Mouse (Mus musculus): ENCODE measurements around the gene Ppfibp2. TPM values are rescaled to one million over a fixed set of nuclear protein-coding genes. Genes with fewer than 3 reads are reported as not detected.

Gene Ppfibp2
- polyA plus RNA-seq, 1 experiment = 0.01 TPM

DNA sequence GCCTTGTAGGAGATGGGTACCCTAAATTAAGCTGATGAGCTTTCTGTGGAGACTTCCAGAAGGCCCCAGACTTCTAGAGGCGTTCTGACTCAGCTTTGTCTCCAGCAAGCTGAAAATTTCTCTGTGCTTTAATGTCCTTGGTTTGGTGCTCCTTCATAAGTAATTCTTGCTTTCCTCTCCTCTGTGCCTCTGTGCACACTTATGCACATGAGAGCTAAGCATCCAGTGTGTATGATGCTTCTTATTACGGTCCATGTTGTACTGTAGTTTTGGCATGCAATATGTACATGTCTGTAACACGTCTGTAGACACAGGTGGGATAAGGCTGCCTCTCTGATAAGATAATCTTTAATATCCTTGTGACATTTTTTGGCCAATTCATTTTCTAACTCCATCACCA, 2.9 kb downstream of the Ppfibp2 start:
- Histone ChIP-seq H3ac (ENCODE audit: control insufficient read depth, insufficient read length, low read depth) (no peak overlapping the region), H3K79me3 (ENCODE audit: low read depth) (no peaks in the 10 kb centered on the region), H3K4me3 (ENCODE audit: insufficient read depth, poor library complexity, severe bottlenecking) (no peak overlapping the region), H3K27me3 (ENCODE audit: control insufficient read depth, insufficient read depth, insufficient read length) (no peaks in the 10 kb centered on the region), H3K79me2 (ENCODE audit: control insufficient read depth, insufficient read depth) (no peaks in the 10 kb centered on the region), H3K36me3 (ENCODE audit: control insufficient read depth, insufficient read depth) (no peaks in the 10 kb centered on the region)
- TF ChIP-seq USF1 (IDR thresholded peaks at IDR 0.05; ENCODE audit: low read depth) (no peak), CEBPB (IDR thresholded peaks at IDR 0.05; ENCODE audit: low read depth) (no peak), FOSL1 (IDR thresholded peaks at IDR 0.05; ENCODE audit: insufficient read depth, low read length, poor library complexity, severe bottlenecking) (no peak), MAX (IDR thresholded peaks at IDR 0.05) (no peak), MYOD1 (IDR thresholded peaks at IDR 0.05; ENCODE audit: control insufficient read depth, insufficient read length, low read depth) (no peak), CTCF (IDR thresholded peaks at IDR 0.05; ENCODE audit: control insufficient read depth, insufficient read depth, insufficient read length) (no peak), MYOG (IDR thresholded peaks at IDR 0.05; ENCODE audit: control insufficient read depth, extremely low read depth, insufficient read length) (no peak)

DNA sequence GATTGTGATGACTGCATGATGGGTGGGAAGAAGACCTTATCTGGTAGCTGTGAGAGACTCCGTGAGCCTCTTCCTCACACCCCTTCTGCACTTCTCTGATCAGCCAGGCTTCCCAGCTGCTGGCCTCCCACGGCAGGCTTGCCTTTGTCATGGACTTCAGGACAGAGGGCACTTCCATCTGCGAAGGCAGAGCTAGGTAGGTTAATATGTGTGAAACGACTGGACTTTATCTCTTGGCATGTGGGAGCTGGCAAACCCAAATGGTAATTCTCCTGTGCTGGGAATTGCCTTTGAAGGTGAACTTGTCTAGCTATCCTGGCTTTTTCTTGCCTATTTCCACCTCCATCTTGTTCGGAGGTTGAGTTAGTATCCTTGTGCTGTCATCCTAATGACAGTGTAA, 5.6 kb downstream of the Ppfibp2 start:
- no peaks in the 10 kb centered on the region for H3K79me2 ChIP-seq (ENCODE audit: control insufficient read depth, insufficient read depth)
- TF ChIP-seq MYOD1 (IDR thresholded peaks at IDR 0.05; ENCODE audit: control insufficient read depth, insufficient read length, low read depth) (no peak), USF1 (IDR thresholded peaks at IDR 0.05; ENCODE audit: low read depth) (no peak), MAX (IDR thresholded peaks at IDR 0.05) (no peak), FOSL1 (IDR thresholded peaks at IDR 0.05; ENCODE audit: insufficient read depth, low read length, poor library complexity, severe bottlenecking) (no peak), CEBPB (IDR thresholded peaks at IDR 0.05; ENCODE audit: low read depth) (no peak), MYOG (IDR thresholded peaks at IDR 0.05; ENCODE audit: control insufficient read depth, extremely low read depth, insufficient read length) (no peak), CTCF (IDR thresholded peaks at IDR 0.05; ENCODE audit: control insufficient read depth, insufficient read depth, insufficient read length) (no peak)
- no peaks in the 10 kb centered on the region for H3K36me3 ChIP-seq (ENCODE audit: control insufficient read depth, insufficient read depth)
- no peak overlapping the region for H3K4me3 ChIP-seq (ENCODE audit: insufficient read depth, poor library complexity, severe bottlenecking)
- no peaks in the 10 kb centered on the region for H3K27me3 ChIP-seq (ENCODE audit: control insufficient read depth, insufficient read depth, insufficient read length)
- no peak overlapping the region for H3ac ChIP-seq (ENCODE audit: control insufficient read depth, insufficient read length, low read depth)
- no peaks in the 10 kb centered on the region for H3K79me3 ChIP-seq (ENCODE audit: low read depth)

DNA sequence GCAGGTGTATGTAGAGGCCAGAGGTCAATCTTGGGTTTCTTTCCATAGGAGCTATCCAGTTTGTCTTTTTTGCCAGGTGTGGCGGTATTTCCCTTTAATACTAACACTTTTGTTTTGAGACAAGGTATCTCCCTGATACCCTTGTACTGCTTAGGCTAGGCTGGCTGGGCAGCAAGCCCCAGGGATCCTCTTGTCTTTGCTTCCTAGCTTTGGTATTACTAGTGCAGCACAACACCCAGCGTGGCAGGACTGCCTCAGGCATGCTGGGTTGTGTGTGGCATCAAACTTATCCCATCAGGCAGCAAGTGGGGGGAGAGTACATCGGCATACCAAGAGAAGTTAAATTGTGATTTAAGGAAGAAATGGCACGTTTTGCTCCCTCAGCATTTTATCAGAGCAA, 7.5 kb downstream of the Ppfibp2 start:
- Histone ChIP-seq H3K4me3 (ENCODE audit: insufficient read depth, poor library complexity, severe bottlenecking) (no peak overlapping the region), H3ac (ENCODE audit: control insufficient read depth, insufficient read length, low read depth) (no peak overlapping the region), H3K79me2 (ENCODE audit: control insufficient read depth, insufficient read depth) (no peaks in the 10 kb centered on the region), H3K79me3 (ENCODE audit: low read depth) (no peaks in the 10 kb centered on the region), H3K36me3 (ENCODE audit: control insufficient read depth, insufficient read depth) (no peaks in the 10 kb centered on the region), H3K27me3 (ENCODE audit: control insufficient read depth, insufficient read depth, insufficient read length) (no peaks in the 10 kb centered on the region)
- no peak for TF ChIP-seq CEBPB (IDR thresholded peaks at IDR 0.05; ENCODE audit: low read depth)
- no peak for TF ChIP-seq CTCF (IDR thresholded peaks at IDR 0.05; ENCODE audit: control insufficient read depth, insufficient read depth, insufficient read length)
- no peak for TF ChIP-seq FOSL1 (IDR thresholded peaks at IDR 0.05; ENCODE audit: insufficient read depth, low read length, poor library complexity, severe bottlenecking)
- no peak for TF ChIP-seq MYOG (IDR thresholded peaks at IDR 0.05; ENCODE audit: control insufficient read depth, extremely low read depth, insufficient read length)
- no peak for TF ChIP-seq MAX (IDR thresholded peaks at IDR 0.05)
- TF ChIP-seq MYOD1 (IDR thresholded peaks at IDR 0.05; ENCODE audit: control insufficient read depth, insufficient read length, low read depth) = no peak
- TF ChIP-seq USF1 (IDR thresholded peaks at IDR 0.05; ENCODE audit: low read depth) = no peak

DNA sequence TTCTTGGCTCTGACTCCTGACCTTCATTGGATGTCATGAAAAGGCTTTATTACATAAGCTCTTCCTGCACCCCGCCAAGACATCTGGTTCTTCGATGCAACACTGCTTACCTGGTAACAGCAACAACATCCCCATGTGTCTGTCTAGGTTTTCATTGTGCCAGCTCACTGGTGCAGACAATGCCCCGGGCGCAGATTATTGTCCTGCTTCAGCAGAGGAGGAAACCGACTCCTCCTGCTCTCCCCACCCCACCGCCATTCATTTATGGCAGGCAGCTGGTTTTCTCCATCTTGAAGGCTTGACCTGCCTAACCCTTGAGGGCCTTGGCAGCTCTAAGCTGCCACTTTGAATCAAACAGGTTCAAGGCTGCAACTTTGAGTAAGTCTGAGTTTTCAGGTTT, 7.9 kb downstream of the Ppfibp2 start:
- no peaks in the 10 kb centered on the region for H3K36me3 ChIP-seq (ENCODE audit: control insufficient read depth, insufficient read depth)
- TF ChIP-seq FOSL1 (IDR thresholded peaks at IDR 0.05; ENCODE audit: insufficient read depth, low read length, poor library complexity, severe bottlenecking) = no peak
- no peak for TF ChIP-seq MAX (IDR thresholded peaks at IDR 0.05)
- no peak for TF ChIP-seq USF1 (IDR thresholded peaks at IDR 0.05; ENCODE audit: low read depth)
- no peak for TF ChIP-seq MYOG (IDR thresholded peaks at IDR 0.05; ENCODE audit: control insufficient read depth, extremely low read depth, insufficient read length)
- TF ChIP-seq MYOD1 (IDR thresholded peaks at IDR 0.05; ENCODE audit: control insufficient read depth, insufficient read length, low read depth) = no peak
- TF ChIP-seq CEBPB (IDR thresholded peaks at IDR 0.05; ENCODE audit: low read depth) = no peak
- TF ChIP-seq CTCF (IDR thresholded peaks at IDR 0.05; ENCODE audit: control insufficient read depth, insufficient read depth, insufficient read length) = no peak
- H3K4me3 ChIP-seq (ENCODE audit: insufficient read depth, poor library complexity, severe bottlenecking) = no peak overlapping the region
- H3K79me3 ChIP-seq (ENCODE audit: low read depth) = no peaks in the 10 kb centered on the region
- no peak overlapping the region for H3ac ChIP-seq (ENCODE audit: control insufficient read depth, insufficient read length, low read depth)
- H3K27me3 ChIP-seq (ENCODE audit: control insufficient read depth, insufficient read depth, insufficient read length) = no peaks in the 10 kb centered on the region
- H3K79me2 ChIP-seq (ENCODE audit: control insufficient read depth, insufficient read depth) = no peaks in the 10 kb centered on the region

DNA sequence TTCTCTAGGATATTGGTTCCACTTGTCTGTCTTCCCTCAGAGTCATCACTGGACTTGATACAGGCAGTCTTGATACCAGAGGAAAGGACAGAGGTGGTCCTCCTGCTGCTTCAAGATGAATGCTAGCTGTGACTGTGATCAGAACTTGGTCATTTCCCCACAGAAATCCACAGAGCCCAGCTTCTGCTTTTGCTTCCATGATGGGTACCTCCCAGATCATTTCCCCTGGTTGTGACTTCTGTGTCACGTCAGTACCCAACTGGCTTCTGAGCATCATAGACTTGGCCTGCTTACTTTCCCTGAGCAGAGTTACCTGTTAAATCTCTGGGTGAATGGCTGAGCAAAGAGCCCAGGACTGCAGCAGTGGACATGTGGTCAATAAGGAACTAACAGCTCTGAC, 12.8 kb downstream of the Ppfibp2 start:
- Histone ChIP-seq H3K79me3 (ENCODE audit: low read depth) (no peaks in the 10 kb centered on the region), H3K79me2 (ENCODE audit: control insufficient read depth, insufficient read depth) (no peaks in the 10 kb centered on the region), H3ac (ENCODE audit: control insufficient read depth, insufficient read length, low read depth) (no peak overlapping the region), H3K36me3 (ENCODE audit: control insufficient read depth, insufficient read depth) (no peaks in the 10 kb centered on the region), H3K27me3 (ENCODE audit: control insufficient read depth, insufficient read depth, insufficient read length) (no peaks in the 10 kb centered on the region), H3K4me3 (ENCODE audit: insufficient read depth, poor library complexity, severe bottlenecking) (no peak overlapping the region)
- TF ChIP-seq CTCF (IDR thresholded peaks at IDR 0.05; ENCODE audit: control insufficient read depth, insufficient read depth, insufficient read length) = no peak
- TF ChIP-seq MYOD1 (IDR thresholded peaks at IDR 0.05; ENCODE audit: control insufficient read depth, insufficient read length, low read depth) = no peak
- no peak for TF ChIP-seq CEBPB (IDR thresholded peaks at IDR 0.05; ENCODE audit: low read depth)
- TF ChIP-seq MYOG (IDR thresholded peaks at IDR 0.05; ENCODE audit: control insufficient read depth, extremely low read depth, insufficient read length) = no peak
- no peak for TF ChIP-seq MAX (IDR thresholded peaks at IDR 0.05)
- TF ChIP-seq FOSL1 (IDR thresholded peaks at IDR 0.05; ENCODE audit: insufficient read depth, low read length, poor library complexity, severe bottlenecking) = no peak
- TF ChIP-seq USF1 (IDR thresholded peaks at IDR 0.05; ENCODE audit: low read depth) = no peak
